Mouse (Mus musculus) olfactory bulb, adult 2 months (tissue): Measurements from ENCODE around the gene Actl6b. TPM values are rescaled to one million over a fixed set of nuclear protein-coding genes. Genes with fewer than 3 reads are reported as not detected.

ENCODE experiments used
- H3K27ac ChIP-seq: fragments of 200-500 bp; 2 replicates; pipeline ENCODE4 v1.5.1; 2012; ENCODE audit warnings: low read depth, low read length; ENCODE audit not compliant: insufficient read depth
- H3K4me1 ChIP-seq: fragments of 200-500 bp; 2 replicates; pipeline ENCODE4 v1.6.1; 2012; ENCODE audit warnings: low read length; ENCODE audit not compliant: control insufficient read depth, insufficient read depth
- H3K4me3 ChIP-seq: fragments of 200-500 bp; 2 replicates; pipeline ENCODE4 v1.5.1; 2012; ENCODE audit warnings: mild to moderate bottlenecking, low read depth, low read length, moderate library complexity; ENCODE audit not compliant: insufficient read depth
- CTCF ChIP-seq: fragments of 200-500 bp; IDR thresholded peaks from 2 replicates; pipeline ENCODE4 v1.5.1; 2012; ENCODE audit warnings: low read depth, mild to moderate bottlenecking, low read length, moderate library complexity; ENCODE audit not compliant: insufficient read depth
- POLR2A ChIP-seq: fragments of 200-500 bp; IDR thresholded peaks from 2 replicates; pipeline ENCODE4 v1.6.1; 2012; ENCODE audit warnings: mild to moderate bottlenecking, low read depth, low read length, moderate library complexity; ENCODE audit not compliant: insufficient read depth
- WGBS: fragments of 180-500 bp; shearing (Covaris S2); methylation state at CpG from one replicate; pipeline ENCODE4 v1.1.7; 2018; 5-methylcytosine and 5-hydroxymethylcytosine counted together
- polyA plus RNA-seq: library from polyadenylated mRNA; stranded (reverse); fragments of >200 nt; gene quantifications from 2 replicates; pipeline ENCODE4 v1.2.4, GENCODE M21; 2012; ENCODE audit warnings: low replicate concordance; ENCODE audit not compliant: missing spikeins, insufficient read depth, insufficient read length

Actl6b gene
- polyA plus RNA-seq, 1 experiment: not detected

GRCm38 (mm10) chr5:137527413-137527812, 25.9 kb upstream of the Actl6b start:
- TF ChIP-seq CTCF (no peak), POLR2A (no peak)
- 20% methylated on average over 1 of the region's 1 CpGs for WGBS
- H3K4me3 ChIP-seq: no peak overlapping the region
- H3K4me1 ChIP-seq: peaks cover 67% of the 10 kb centered on the region
- no peak overlapping the region for H3K27ac ChIP-seq

- Histone ChIP-seq H3K27ac (no peak overlapping the region), H3K4me3 (no peak overlapping the region), H3K4me1 (peaks cover 57% of the 10 kb centered on the region)
- no peak for TF ChIP-seq CTCF
- no peak for TF ChIP-seq POLR2A
- 78% methylated on average over 22 of the region's 22 CpGs for WGBS
Measured at GRCm38 (mm10) chr5:137528247-137528968, 24.9 kb upstream of the Actl6b start.

GRCm38 (mm10) chr5:137529221-137529995, 23.9 kb upstream of the Actl6b start:
- H3K27ac ChIP-seq: no peak overlapping the region
- WGBS: 59% methylated on average over 15 of the region's 15 CpGs
- no peak overlapping the region for H3K4me3 ChIP-seq
- H3K4me1 ChIP-seq: peaks cover 47% of the 10 kb centered on the region
- TF ChIP-seq CTCF: no peak
- no peak for TF ChIP-seq POLR2A

GRCm38 (mm10) chr5:137530075-137530474, 23.2 kb upstream of the Actl6b start:
- 45% methylated on average over 8 of the region's 8 CpGs for WGBS
- peak overlapping the region; percentile 62 for H3K27ac ChIP-seq
- no peak for TF ChIP-seq POLR2A
- no peak for TF ChIP-seq CTCF
- H3K4me3 ChIP-seq: peak overlapping the region; percentile 99
- peaks cover 40% of the 10 kb centered on the region for H3K4me1 ChIP-seq

GRCm38 (mm10) chr5:137530588-137531413, 22.5 kb upstream of the Actl6b start:
- Histone ChIP-seq H3K27ac (peak overlapping the region; percentile 89), H3K4me3 (peak overlapping the region; percentile 99), H3K4me1 (peaks cover 34% of the 10 kb centered on the region)
- TF ChIP-seq CTCF: no peak
- no peak for TF ChIP-seq POLR2A
- under 1% methylated on average over 46 of the region's 46 CpGs for WGBS

- under 1% methylated on average over 51 of the region's 51 CpGs for WGBS
- peak overlapping the region; percentile 95 for H3K27ac ChIP-seq
- peak overlapping the region; percentile 99 for H3K4me3 ChIP-seq
- H3K4me1 ChIP-seq: peaks cover 27% of the 10 kb centered on the region
- TF ChIP-seq POLR2A (no peak), CTCF (no peak)
Measured at GRCm38 (mm10) chr5:137531414-137532130, 21.7 kb upstream of the Actl6b start.

GRCm38 (mm10) chr5:137532131-137532807, 21.0 kb upstream of the Actl6b start:
- Histone ChIP-seq H3K4me3 (peak overlapping the region; percentile 99), H3K27ac (peak overlapping the region; percentile 95), H3K4me1 (peaks cover 23% of the 10 kb centered on the region)
- TF ChIP-seq POLR2A: no peak
- no peak for TF ChIP-seq CTCF
- WGBS: under 1% methylated on average over 19 of the region's 19 CpGs

- no peak for TF ChIP-seq CTCF
- TF ChIP-seq POLR2A: no peak
- 0% methylated on average over 12 of the region's 12 CpGs for WGBS
- peak overlapping the region; percentile 99 for H3K27ac ChIP-seq
- peaks cover 20% of the 10 kb centered on the region for H3K4me1 ChIP-seq
- peak overlapping the region; percentile 99 for H3K4me3 ChIP-seq
Measured at GRCm38 (mm10) chr5:137532808-137533116, 20.6 kb upstream of the Actl6b start.
